Mouse (Mus musculus): Measurements from ENCODE around the gene Krt27.

- TF ChIP-seq USF1 (IDR thresholded peaks at IDR 0.05; ENCODE audit: low read depth, low read length) (no peak), KAT2A (IDR thresholded peaks at IDR 0.05; ENCODE audit: insufficient replicate concordance, low read length) (no peak), EP300 (IDR thresholded peaks at IDR 0.05; ENCODE audit: low read length) (no peak), POLR2A (IDR thresholded peaks at IDR 0.05; ENCODE audit: low read depth, low read length) (no peak)
Observed at GRCm38 (mm10) chr11:99379568-99379967, 28.7 kb upstream of the Krt27 start.
